Mouse (Mus musculus) left cerebral cortex, adult 8-10 months (tissue): ENCODE data around the gene Tpi1. TPM values are rescaled to one million over a fixed set of nuclear protein-coding genes. Genes with fewer than 3 reads are reported as not detected.
"Not testable (repeated sequence)": the region's sequence is repeated elsewhere in the genome, so short reads cannot be mapped to it uniquely, and the experiment has no call there.

Experiments used
- DNase-seq, 2 experiments: peaks; one replicate each; pipeline ENCODE4 v3.0.0; 2022; ENCODE audit warnings: low spot score in 2 of 2
- total RNA-seq, 4 experiments: library from RNA; stranded (reverse); gene quantifications; 2 replicates each; pipeline ENCODE4 v1.2.4; 2022

The Tpi1 gene
- total RNA-seq, 4 experiments from 2014 or later = 794 to 847 (median 813) TPM

DNA sequence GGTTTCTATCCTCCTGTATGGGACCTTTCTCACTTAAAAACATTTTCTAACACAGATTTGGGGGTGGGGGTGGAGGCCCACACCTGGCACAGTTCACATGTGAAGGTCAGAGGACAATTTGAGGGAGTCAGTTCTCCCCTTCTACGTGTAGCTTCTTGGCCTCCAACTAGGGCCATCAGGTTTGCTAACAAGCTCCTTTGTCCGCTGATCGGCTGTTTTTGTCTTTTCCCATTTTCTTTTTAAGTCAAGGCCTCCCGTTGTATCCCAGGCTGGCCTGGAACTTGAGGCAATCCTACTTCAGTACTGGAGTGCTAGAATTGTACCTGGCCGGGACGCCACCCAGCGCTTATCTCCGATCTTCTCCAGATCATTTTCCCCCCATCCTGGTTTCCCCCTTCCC, 17.6 kb upstream of the Tpi1 start:
- DNase-seq = no peak

DNA sequence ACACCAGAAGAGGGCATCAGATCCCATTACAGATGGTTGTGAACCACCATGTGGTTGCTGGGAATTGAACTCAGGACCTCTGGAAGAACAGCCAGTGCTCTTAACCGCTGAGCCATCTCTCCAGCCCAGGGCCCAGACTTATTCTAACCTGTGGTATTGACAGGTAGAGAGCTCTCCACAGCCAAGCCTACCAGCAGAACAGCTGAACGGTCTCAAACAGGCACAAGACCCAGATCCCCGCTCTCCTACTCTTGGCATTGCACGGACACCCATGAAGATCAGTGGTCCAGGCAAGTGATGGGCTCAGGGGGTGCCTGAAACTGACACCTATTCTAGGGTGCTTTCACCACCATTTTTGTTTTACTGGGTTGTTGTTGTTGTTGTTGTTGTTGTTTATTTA, 17.1 kb upstream of the Tpi1 start:
- DNase-seq = not testable (repeated sequence)

GRCm38 (mm10) chr6:124829799-124830700, 16.0 kb upstream of the Tpi1 start:
- DNase-seq = peak; percentile 86 to 96

GRCm38 (mm10) chr6:124828868-124829798, 15.0 kb upstream of the Tpi1 start, which contains the start of the genes Usp5 and Cdca3:
Gene Usp5 (minus strand): TSS chr6:124829484.
Gene Cdca3 (plus strand): TSS chr6:124829547.
- DNase-seq = peak; percentile 97 to 99

- no peak for DNase-seq
These were observed 14.1 kb upstream of the Tpi1 start for GRCm38 (mm10) chr6:124828101-124828592.

GRCm38 (mm10) chr6:124822049-124822448, 8.0 kb upstream of the Tpi1 start:
- DNase-seq = no peak

DNA sequence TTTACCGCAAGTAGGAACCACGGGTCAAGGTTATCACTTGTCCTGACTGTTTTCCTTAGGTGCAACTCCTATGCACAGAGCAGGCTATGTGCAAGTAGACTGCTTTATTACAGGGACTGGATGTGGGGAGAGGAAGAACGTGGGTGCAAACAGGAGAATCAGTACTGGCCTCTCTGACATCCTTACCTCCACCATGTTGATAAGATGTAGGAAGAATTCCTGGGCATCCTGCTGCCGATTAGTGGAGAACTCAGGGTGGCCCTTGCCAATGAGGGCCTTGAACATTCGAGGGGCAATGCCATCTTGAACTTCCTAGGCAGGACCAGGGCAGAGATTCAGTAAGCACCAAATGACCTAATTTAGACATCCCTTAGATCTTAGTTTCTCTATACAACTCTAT, 6.8 kb upstream of the Tpi1 start:
- no peak for DNase-seq

- no peak for DNase-seq
These were observed 3.9 kb upstream of the Tpi1 start for GRCm38 (mm10) chr6:124817971-124818370.

DNA sequence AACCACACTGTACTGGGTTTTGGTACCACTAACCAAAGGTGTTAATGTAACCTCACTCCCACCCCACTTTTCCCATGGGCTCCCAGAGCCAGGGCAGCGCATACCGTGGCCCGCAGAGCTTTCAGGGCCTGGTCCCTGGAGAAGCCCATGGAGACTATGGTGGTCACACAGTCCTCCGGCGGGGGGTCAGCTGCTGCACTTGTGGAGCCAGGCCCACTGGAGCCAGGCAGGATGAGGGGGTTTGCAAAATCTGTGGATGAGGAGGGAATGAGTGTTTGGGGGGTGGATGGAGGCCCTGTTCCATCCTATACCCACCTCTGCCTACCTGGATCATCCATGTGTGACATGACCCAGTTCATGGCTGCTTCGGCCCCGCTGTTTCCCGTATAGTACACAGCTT, 3.5 kb upstream of the Tpi1 start:
- no peak for DNase-seq

DNA sequence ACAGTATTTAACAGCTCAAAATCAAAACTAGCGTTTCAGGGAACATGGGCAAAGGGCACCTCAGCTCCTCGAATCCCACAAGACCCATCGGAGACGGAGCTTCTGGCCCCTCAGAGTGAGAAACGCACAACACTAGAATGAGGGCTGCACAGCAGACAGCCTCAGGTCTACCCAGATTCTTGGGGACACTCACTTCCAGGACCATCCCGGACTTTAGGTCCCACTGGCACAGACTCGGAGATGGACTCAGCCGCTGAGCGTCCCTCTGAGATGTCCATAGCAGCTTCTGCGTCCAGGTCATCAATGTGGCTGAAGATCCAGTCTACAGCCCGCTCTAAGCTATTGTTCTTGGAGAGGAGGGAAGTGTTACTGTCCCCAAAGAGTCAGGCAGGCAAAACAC, 3.0 kb upstream of the Tpi1 start:
- DNase-seq = peak in 1 of 2 experiments; percentile 2

DNA sequence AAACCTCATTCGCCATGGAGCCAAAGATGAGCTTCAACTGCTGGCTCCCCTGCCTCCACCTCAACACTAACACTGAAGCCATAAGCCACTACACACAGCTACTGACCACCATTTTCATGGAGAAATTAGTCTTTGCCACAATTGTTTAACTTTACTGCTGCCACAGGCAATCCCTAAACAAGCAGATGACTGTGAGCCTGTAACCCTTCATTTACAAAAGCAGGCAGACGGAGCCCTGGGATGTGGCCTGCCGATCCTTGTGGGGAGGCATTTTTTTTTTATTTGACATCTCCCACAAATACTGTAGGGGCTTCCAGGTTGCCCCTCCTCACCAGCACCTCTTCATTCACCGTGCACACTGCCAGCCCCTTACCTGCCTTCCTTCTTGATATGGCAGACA, 2.5 kb upstream of the Tpi1 start:
- DNase-seq = no peak

DNA sequence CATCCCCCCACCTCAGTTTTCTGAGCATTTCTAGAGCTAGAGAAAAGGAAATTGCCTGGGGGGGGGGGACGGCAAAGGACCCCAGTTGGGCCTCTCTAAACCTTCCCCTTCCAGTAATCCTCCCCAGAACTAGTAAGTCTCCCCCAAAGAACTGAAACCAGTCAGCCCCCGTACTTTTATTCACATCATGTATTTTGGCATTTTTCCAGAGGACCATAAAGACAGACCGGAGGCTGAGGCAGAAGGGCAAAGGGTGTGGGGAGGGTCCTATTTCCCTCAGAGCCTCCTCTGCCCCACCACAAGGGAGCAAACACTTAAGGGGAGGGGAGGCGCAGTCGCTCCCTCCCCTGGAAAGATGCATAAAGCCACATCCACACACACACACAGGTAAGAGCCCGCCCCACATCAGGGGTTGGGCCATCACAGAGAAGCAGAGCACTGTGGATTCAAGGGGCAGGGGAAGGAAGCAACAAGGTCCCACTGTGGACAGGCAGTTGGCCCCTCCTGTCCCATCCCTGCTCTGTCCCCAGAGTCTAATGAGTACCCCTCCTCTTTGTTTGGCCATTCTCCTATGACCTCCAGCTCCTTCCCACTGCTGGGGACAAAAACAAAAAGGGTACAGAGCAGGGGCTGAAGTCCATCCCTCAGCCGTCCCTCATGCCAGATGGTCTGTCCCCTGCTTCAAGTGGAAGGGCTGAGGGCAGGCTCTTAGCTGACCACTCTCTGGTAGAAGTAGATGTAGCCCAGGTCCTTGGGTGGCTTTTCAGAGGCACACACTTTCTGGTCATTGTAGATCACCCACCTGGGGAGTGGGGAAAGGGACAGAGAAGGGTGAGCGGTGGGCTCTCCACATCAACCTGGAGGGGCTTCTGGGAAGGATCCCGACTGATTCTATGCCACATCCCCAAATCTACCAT, 1.0 kb upstream of the Tpi1 start:
- peak in 1 of 2 experiments; percentile 4 for DNase-seq

GRCm38 (mm10) chr6:124814448-124814847, 352 bp upstream of the Tpi1 start:
- DNase-seq = no peak

DNA sequence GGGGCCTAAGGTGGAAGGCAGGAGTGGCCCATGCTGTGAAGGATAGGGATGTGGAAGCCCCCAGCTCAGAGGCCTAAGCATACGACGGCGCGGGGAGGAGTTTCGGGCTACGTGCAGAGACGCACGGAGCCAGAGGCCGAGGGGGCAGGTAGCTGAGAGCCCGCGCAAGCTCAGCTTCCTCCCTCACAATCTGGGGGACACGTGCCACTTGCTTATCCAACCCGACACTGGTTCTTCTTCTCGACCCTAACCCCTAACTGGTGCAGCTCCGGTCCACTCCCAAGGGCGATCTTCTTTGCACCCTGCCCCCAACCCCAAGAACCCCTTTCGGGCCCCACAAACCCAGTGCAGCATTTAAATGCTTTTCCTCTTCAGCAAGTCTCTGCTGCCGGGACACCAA, 600 bp downstream of the Tpi1 start:
- peak; percentile 51 to 78 for DNase-seq

DNA sequence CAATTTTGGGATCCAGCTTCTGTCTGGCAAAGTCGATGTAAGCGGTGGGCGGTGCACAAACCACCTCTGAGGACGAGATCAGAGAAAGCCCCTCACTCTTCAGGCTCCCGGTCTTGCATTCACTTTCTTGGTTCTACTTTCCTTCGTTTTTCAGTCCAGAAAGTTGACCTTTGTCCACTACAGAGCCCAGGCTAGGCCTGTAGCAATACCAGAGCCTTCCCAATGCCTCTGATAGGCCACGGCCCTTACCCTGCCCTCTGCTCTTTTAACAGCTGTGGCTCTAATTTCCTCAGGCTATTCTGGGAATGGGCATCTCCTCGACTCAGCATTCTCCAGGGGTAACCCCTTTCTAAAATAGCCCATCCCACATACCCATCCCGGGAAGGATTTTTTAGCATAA, 1.2 kb downstream of the Tpi1 start:
- no peak for DNase-seq

DNA sequence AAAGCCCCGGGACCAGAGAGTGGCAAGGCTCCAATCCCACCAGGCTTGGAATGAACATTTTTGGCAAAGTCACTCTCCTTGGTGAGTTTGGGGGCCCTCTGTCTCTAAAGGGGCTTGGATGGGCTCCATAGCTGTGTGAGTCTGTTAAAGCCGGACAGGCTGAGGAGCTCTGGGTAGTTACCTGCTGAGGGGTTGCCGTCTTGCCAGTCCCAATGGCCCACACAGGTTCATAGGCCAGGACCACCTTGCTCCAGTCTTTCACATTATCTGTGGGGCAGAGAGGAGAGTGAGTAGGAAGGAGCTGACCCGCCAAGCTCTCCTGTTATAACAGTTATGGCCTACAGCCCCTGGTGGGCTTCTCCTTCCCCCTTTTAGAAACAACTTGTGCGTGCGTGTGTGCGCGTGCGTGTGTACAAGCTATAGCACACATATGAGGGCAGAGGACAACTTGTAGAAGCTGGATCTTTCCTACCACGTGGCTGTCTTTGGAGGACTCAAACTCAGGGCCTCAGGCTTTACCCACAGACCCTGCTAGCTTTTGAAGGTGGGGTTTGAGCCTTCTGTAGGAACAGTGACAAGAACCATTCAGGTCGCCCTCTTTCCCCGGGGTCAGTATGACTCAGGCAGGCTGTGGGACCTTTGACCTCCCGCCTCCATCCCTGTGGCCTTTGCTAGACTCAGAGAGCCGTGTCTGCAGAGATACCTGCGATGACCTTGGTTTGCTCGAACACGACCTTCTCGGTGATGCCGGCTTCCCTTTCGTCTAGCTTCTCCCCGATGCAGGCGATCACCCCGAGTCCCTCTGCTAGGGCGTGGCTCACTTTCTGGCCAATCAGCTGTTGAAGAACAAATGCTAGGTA, 2.2 kb downstream of the Tpi1 start:
- no peak for DNase-seq

- DNase-seq = no peak
These were observed 2.8 kb downstream of the Tpi1 start for GRCm38 (mm10) chr6:124811403-124811665.

- DNase-seq = not testable (repeated sequence)
These were observed 3.3 kb downstream of the Tpi1 start for GRCm38 (mm10) chr6:124810566-124811402.
